Mouse (Mus musculus) gastrocnemius, postnatal 14 days (tissue): ENCODE data around the gene Ston2. TPM values are rescaled to one million over a fixed set of nuclear protein-coding genes. Genes with fewer than 3 reads are reported as not detected.
"Not testable (repeated sequence)": the region's sequence is repeated elsewhere in the genome, so short reads cannot be mapped to it uniquely, and the experiment has no call there.

Experiments
- DNase-seq: peaks from one replicate; pipeline ENCODE4 v3.0.0; 2021; ENCODE audit warnings: mixed read lengths
- intact Hi-C: fragments of 180-260 bp; cut with DNase I; formaldehyde crosslinking; loops from one replicate; pipeline ENCODE4 v1.15.1; 2025; ENCODE audit warnings: low total_unique reads
- total RNA-seq, 2 experiments: library from RNA; stranded (reverse); gene quantifications; 2 replicates each; pipeline ENCODE4 v1.2.3; 2021

The Ston2 gene
- total RNA-seq, 2 experiments from 2014 or later, result 29.0 to 32.3 TPM

DNA sequence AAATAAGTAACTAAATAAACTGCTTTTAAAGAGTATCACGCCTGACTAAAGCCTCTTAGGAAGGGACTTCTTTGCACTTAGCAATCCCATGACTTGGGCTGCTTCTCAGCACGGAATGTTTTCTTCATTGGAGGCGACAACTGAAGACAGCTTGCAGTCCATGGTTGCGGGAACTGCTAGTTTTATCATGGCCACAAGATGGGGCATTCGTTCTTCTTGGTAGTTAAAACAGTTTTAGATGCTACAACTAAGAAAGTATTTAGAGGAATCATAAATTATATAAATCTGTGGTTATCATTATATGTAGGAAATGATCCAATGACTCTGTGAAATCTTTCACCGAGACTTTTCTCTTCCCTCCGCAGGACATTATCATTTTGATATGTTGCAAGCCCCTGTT, 147.5 kb downstream of the Ston2 start:
- intact Hi-C loops, result loop anchor here (5.0 kb wide), 1 partner anchor 152 kb away; no protein-coding TSS in a partner anchor
- peak; percentile 46 for DNase-seq

DNA sequence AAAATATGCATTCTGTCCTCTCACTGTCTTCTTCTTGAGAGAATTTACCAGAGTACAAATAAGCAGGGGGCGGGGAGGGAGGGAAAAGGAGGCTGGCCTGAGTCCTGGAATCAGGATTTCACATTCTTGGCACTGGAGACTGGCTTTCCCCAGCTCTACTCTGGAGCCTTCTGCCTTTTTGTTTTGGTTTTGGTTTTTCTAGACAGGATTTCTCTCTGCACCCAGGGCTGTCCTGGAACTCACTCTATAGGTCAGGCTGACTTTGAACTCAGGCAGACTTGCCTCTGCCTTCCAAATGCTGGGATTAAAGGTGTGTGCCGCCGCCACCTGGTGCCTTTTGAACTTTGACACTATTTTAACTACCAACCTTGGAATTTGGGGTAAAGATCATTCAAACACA, 149.8 kb downstream of the Ston2 start:
- DNase-seq, result no peak
- intact Hi-C loops, result no loop called here

DNA sequence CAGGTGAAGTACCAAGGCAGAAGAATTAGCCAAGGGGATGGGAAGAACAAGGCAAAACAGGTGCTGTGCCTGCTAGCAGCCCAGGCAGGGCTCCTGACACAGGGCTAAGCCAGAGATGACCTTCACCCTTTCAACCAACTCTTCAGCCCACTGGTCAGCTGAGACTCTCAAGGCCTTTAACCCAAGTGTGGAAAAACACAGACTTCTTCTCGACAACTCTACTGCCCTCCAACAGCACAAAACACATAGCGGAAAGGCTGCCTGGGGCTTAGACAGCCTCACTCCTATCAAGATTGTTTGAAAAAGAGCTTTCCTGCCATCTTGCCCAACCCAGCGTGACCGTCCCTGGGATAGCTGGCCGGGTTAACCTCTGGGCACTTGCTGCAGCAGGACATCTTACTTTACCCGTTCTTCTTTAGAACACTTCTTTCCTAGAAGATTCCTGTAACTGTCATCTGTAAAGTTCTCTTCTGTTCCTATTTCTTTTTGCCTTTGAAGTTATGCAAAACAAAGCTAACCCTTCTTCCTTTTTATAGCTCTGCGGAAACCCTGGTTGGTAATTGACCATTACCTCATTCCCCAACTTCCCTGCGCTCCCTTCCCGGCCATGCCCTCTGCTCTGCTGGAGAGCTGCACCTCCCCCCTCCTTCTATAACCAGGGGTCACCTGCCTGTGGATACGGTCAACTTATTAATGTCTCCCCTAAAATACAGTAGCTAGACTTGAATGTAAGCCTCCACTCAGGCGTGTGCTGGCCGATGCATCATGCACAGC, 150.9 kb downstream of the Ston2 start:
- intact Hi-C loops, result no loop called here
- no peak for DNase-seq

DNA sequence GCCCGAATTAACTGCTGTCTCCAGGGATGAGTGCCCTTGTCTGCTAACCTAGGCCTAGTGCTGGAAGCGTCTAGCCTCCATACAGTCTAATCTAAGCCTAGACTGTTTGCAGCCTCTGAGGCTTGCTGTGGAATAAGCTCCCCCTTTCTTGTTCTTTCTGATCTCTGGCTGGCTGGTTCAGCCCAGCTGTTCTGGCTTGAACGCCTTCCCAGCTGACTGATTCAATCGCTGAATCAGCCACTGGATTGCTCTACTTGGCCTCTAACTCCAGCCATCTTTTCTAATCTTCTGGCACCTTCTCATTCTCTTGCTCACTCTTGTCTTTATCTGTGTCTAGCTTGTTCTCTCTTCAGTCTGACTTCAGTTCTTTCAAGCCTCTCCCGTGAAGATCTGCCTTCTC, 161.7 kb downstream of the Ston2 start:
- intact Hi-C loops, result no loop called here
- DNase-seq, result peak; percentile 38

DNA sequence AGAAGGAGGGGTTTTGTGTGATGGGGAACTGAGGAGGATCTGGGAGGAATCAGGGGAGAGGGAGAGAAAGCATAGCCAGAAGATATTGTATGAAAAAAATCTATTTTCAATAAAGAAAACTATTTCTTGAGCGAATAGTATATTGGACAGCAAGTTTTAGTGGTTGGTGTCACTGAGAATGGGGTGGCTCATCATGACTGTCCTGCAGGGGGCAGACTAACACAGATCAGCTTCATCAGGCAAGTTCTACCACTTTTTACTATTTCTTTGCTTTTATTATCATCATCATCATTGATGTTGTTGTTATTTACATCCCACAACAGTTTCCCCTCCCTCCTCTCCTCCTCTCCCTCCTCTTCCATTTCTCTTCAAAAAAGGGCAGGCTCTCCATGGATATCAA, 163.2 kb downstream of the Ston2 start:
- intact Hi-C loops, result no loop called here
- no peak for DNase-seq

DNA sequence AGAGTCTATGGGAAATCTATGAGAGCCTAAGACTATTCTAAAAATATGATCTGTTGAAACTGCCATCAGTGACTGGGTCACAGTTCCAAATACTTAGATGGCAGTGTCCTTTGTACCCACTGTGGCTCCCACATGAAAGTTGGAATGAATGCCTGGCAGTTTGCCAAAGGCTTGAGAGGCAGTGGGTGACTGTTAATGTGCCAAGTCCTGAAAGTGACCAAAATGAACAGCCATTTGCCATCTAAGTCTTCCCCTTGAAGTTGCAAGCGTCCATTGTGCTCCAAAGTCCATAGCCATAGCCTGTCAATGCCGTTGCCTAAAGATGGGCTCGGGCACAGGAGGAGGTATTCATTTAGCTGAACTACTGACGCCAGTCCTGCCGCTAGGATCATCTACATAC, 178.8 kb downstream of the Ston2 start:
- no peak for DNase-seq
- intact Hi-C loops, result no loop called here

DNA sequence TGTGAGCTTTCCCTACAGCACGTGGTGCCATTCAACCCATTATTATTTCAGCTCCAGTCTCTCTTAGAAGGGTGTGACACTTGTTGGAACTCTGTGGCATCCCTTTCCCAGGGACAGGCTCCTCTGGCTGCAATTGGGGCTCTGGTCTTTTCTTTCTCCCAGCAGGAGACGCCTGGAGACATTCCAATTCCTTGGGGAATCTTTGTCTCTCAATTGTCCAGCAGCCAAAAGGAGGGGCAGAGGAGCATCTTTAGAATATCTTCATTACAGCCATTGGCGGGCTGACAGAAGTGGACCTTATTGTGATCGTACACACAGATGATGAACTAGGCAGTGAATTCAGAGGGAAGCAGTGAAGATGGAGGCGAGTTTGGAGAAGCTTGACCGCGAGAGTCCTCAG, 180.5 kb downstream of the Ston2 start:
- intact Hi-C loops, result no loop called here
- no peak for DNase-seq

DNA sequence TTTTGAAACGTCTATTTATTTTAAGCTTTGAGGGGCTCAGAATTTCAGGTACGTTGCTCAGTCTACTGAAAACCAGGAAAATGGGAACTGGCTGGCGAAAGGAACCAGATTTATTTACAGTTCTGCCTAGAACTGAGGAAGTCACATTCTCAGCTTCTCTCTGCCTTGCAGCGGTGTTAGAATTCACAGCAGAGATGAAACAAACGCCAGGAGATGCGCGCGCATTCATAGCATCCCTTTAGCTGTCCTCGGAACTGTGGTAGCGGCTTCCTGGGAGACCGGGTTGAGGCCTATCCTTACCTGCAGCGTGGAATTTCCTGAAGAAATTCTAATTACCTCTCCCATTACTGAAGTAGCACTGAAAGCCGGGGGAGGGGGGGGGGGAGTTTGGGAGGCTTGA, 181.5 kb downstream of the Ston2 start:
- intact Hi-C loops, result no loop called here
- DNase-seq, result no peak

DNA sequence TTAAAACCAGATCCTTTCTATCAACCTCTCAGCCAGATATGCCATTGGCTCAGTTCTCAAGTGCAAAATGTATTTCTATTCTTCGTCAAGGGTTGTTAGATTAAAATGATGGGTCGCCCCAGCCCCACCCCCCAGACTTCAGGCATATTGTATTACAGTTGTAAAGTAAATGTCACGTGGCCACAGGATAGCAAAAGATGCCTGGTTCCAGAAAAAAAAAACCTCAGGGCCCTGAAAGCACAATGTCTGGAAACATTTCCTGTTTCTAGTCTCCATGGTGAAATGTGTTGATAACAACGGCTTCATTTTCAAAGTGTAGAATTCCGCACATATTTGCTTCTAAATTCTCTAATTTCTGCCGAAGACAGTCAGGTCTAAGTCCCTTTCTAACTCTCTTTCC, 183.6 kb downstream of the Ston2 start:
- no peak for DNase-seq
- intact Hi-C loops, result no loop called here

DNA sequence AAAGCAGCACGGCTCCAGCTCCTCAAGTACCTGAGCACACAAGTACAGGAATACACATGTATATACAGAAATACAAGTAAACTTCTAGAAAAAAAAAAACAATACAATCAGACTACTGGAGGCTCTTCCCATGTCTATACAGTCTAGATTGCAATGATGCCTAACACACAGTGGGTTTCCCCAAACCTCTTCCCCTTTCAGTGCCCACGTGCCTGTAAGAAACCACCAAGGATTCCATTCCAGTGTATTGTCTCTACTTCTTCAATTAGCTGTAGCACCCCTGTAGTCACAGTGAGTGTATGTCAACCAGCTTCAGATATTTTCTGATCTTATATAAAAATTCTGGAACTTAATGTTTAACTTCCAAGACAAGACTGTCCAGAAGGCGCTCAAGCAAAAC, 196.1 kb downstream of the Ston2 start:
- DNase-seq, result no peak
- intact Hi-C loops, result no loop called here

DNA sequence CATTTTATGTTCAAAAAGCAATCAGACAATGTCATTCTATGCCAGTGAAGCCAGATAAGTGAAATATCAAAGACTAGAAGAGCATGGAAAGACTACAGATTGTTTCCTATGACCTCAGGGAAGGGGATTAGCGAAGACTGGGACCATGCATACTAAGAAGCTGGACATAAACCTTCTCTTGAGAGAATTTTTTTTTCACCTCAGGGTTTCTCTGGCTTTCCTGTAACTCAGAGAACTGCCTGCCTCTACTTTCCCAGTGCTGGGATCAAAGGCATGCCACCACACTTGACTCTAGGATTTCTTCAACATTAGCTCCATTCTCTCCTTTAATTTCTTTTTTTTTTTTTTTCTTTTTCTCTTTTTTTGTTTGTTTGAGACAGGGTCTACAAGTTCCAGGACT, 197.0 kb downstream of the Ston2 start:
- DNase-seq, result no peak
- intact Hi-C loops, result no loop called here

DNA sequence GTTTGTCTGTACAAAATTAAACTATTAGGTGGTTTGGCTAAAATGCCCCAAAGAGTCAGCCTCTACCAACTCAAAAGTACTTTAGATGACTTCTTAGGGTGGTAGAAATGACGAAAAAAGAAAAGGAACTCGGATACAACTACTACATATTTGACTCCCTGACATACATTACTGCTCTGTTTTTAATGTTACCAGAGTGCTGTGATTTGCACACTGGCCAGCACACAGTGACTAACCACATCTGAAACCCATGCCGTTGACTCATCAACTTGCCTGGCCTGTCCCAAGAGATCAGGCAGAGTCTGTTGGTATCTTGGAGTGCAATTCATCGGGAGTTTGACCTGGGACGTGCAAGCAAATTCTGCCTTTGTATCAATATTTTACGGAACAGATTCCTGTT, 197.5 kb downstream of the Ston2 start:
- DNase-seq, result peak; percentile 32
- intact Hi-C loops, result no loop called here

DNA sequence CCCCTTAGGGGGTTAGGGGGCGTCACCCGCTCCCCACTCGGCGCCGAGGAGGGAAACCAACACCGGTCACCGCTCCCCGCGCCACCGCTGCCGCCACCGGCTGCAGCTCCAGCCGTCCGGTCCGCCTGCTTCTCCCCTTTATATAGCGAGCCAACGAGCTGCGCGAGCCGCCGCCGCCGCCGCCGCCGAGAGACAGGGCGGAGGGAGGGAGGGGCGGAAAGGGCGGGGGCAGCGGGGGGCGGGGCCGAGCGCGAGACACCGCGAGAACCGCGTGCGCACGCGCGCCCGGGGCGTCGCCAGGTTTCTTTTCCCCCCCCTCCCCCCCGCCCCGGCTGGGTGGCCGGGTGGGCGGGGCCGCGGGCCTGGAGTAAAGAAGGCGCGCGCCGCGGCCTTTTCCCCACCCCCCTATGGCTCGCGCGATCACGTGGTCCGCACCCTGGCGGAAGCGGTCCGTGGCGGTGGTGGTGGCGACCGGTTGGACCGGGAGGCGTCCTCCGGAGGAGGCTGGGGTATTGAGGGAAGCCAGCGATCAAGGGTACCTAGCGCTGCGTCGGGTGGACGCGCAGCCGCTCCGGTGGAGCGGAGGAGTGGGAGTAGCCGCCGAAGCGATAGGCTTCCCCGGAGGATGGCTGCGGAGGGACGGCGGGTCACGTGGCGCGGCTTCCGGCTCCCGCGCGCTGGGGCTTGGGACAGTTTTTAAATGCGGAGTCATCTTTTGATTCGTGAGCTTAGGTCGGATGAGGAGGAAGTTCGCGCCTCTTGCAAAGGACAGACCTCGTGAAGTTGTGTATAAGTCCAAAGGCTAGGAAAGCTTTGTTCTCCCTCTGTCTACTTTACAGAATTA, 198.1 kb downstream of the Ston2 start, which contains the start of gene Gtf2a1:
TSS of gene Gtf2a1 (minus strand) at position 641 of the 844 bp plus-strand sequence.
- intact Hi-C loops, result no loop called here
- peak; percentile 95 for DNase-seq

DNA sequence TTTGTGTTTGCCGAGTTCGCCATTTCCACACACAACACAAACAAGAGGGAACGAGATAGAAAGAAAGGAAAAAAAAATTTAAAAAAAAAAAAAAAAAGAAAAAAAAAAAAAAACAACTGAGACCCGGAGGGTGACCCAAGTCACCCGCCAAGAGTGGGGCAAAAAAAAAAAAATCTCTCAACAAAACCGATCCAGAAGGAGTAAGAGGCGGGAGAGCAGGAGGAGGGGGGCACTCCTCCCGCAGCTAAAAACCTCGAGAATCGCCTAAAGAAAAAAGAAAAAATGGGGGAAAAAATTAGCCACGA, 198.7 kb downstream of the Ston2 start:
- intact Hi-C loops, result no loop called here
- no peak for DNase-seq

DNA sequence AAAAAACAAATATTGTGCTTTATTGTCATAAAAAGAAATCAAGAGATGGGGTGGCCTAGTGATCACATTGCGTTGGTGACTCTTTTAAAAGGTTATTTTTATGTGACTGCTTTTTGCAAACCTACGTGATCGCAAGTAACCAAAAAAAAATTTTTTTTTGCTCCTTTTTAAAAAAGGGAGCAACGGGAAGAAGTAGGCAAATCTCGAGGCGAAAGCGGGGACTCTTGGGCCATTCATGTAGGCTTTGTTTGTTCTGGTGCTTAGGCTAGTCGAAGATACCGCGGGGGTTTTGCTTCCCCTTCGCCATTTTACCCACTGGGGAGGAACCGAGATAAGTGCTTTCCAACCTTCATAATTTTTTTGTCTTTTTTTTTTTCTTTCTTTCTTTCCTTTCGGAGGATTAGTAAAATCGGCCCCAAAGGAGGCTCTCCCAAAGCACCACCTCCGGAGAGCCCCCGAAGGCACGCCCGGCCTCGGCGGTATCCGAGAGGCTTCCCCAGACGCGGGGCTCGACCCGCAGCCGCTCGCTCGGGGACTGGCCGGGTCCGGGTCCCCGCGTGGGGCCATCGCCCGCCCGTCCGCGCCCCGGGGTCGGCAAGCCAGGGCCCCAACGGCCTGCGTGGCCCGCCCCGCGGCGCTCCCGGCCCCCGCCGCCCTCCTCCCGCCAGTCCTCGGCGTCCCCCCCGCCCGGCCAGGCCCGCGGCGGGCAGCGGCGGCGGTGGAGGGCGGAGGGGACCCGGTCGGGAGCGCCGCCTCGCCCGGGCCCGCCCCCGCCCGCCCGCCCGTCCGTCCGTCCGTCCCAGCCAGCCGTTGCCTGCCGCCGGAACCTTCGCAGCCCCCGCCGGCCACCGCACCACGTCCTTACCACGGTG, 199.3 kb downstream of the Ston2 start:
- intact Hi-C loops, result no loop called here
- peak; percentile 67 for DNase-seq

DNA sequence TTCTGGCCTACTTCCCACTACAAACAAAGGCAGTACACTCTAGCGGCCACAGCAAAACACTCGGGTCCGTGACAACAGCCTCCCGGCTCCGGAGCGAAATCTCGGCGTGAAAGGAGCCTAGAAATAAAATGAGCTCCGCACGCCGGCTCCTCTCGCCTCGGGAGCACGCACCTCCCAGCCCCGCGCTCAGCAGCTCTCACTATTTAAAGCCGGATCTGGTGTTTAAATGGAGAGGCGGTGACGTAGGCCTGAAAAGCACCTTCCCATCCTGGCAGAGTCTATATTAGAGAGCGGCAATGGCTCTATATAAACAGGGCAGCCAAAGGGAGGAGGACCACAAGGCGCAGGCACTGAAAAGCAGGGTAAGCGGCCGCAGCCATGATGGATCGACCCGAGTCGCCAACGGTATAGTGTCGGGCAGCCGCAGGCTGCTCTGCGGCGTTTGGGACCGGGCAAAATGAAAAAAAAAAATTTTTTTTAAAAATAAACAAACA, 200.0 kb downstream of the Ston2 start:
- intact Hi-C loops, result no loop called here
- DNase-seq, result peak; percentile 88

DNA sequence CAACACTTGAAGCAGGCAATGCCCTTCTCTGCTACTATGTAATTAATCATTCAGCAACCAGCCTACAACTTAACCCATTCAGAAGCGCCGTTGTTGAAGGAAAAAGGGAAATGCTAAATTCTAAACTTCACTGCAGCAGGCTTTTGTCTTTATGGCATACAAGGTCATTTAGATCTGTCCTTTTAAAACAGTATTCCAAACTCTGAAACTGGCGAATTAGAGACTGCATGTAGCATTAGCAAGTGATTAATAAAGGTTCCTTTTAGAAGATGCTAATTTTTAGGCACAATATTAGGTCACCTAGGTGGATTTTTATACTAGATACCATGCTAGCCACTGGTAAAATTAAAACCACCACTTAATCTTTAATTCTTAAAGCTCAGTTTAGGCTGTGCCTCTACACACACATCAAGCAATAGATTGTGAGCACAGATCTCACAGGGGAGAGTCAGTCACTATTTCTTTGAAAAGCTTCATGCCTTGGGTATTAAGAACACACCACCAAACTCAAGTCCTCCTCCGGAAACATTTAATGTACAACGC, 200.6 kb downstream of the Ston2 start:
- intact Hi-C loops, result no loop called here
- no peak for DNase-seq

DNA sequence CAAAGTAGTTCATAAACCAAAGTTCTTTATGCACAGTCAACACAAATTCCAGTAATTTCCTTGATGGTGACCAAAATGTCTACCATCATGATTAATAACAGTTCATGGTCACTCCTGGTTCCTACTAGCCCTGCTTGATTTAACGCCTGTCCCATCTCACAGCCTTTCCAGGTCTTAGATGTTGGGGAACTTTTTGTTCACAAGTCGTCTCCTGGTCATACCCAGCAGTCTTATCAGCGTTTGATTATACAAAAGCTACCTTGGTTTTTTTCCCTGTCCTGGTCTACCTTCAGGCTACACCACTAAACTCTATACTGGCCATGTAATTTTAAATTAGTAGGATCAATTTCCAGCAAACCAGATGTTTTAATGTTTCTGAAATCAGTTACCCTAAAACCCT, 201.1 kb downstream of the Ston2 start:
- intact Hi-C loops, result no loop called here
- DNase-seq, result no peak

DNA sequence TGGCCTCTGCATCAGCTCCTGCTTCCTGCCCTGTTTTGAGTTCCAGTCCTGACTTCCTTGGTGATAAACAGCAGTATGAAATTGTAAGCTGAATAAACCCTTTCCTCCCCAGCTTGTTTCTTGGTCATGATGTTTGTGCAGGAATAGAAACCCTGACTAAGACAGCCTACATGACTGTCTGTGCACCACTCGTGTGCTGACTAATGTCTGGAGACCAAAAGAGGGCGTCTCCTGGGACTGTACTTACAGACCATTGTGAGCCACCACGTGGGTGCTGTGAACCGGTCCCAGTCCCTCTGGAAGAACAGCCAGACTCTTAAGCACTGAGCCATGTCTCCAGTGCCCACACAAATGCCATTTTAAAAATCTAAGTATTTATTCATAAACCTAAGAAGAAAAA, 202.4 kb downstream of the Ston2 start:
- DNase-seq, intact Hi-C loops: not testable (repeated sequence)

DNA sequence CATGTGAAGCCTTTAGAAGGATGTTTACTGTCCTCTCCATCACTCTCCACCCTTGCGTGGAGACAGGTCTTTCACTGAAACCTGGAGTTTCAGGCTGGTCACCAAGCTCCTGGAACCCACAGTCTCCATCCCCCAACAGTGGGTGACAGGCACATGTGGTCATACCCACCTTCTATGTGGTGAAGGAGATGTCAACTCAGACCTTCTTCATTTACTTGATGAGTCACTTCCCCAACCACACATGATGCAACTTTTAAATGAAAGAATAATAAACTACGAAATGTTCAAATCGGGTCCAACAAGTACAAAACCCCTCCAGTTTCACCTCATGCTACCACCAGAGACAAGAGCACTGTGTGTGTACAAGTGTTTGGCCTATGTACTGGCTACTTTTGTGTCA, 203.0 kb downstream of the Ston2 start:
- DNase-seq, result no peak
- intact Hi-C loops, result no loop called here
